Mouse (Mus musculus) MEL (cell line): ENCODE measurements around the gene Sik1.

Experiments used
- CTCF ChIP-seq, 3 experiments: IDR thresholded peaks in 2 of 3; conservative IDR thresholded peaks in 1 of 3; 2 replicates each; pipeline ENCODE4 v1.5.1; 2011 to 2012; ENCODE audit warnings: low read length in 3 of 3, low read depth in 2 of 3, mild to moderate bottlenecking in 2 of 3, improper control_type of control experiment in 1 of 3, inconsistent platforms in 1 of 3, mixed read lengths in 1 of 3, moderate library complexity in 1 of 3; ENCODE audit not compliant: control insufficient read depth in 1 of 3, insufficient read depth in 1 of 3, poor library complexity in 1 of 3, severe bottlenecking in 1 of 3
- GABPA ChIP-seq: IDR thresholded peaks from 2 replicates; pipeline ENCODE4 v1.6.1; 2012; ENCODE audit warnings: low read depth, mild to moderate bottlenecking, inconsistent platforms, low read length, improper control_type of control experiment, moderate library complexity
- HCFC1 ChIP-seq: IDR thresholded peaks from 2 replicates; pipeline ENCODE4 v1.6.1; 2012; ENCODE audit warnings: low read depth, mild to moderate bottlenecking, inconsistent platforms, low read length, improper control_type of control experiment, moderate library complexity
- JUND ChIP-seq: IDR thresholded peaks from 2 replicates; pipeline ENCODE4 v1.6.1; 2011; ENCODE audit warnings: low read depth, mild to moderate bottlenecking, improper control_type of control experiment, low read length
- RCOR1 ChIP-seq: IDR thresholded peaks from 2 replicates; pipeline ENCODE4 v1.6.1; 2012; ENCODE audit warnings: low read depth, mild to moderate bottlenecking, inconsistent platforms, low read length, improper control_type of control experiment

DNA sequence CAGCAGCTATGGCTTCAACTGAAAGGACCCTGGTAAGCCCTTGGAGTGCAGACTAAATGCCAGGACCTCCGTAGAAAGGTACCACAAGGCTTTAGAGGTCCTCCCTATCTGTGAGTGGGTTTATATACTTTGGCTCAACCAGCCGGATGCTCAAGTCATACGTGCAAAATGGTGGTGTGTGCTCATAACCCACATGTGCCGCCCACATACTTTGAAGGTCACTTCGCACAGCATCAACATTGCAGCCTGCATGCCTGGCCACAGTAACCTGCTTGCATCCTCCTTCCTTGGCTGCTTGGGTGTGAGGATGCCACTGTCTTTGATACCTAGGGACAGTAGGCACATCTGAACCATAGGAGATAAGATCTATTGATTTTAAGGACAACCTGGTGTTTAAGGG lies 26.7 kb downstream of the Sik1 start:
- TF ChIP-seq CTCF (IDR thresholded peaks at IDR 0.05 in 2 of 3, conservative IDR thresholded peaks at IDR 0.05 in 1 of 3; ENCODE audit: control insufficient read depth in 1 of 3, insufficient read depth in 1 of 3, low read depth in 2 of 3, low read length in 3 of 3, poor library complexity in 1 of 3, severe bottlenecking in 1 of 3) (no peak), GABPA (no peak), JUND (no peak), HCFC1 (no peak), RCOR1 (no peak)
